Mouse (Mus musculus): ENCODE measurements around the gene Zfp583. TPM values are rescaled to one million over a fixed set of nuclear protein-coding genes. Genes with fewer than 3 reads are reported as not detected.
"Not testable (repeated sequence)": the region's sequence is repeated elsewhere in the genome, so short reads cannot be mapped to it uniquely, and the experiment has no call there.

Zfp583 gene
- 5.6 and 7.3 TPM in 2 replicates for polyA plus RNA-seq (2015; fragmentation: Nextera tagmentation; extraction: Ambion mirVana)

DNA sequence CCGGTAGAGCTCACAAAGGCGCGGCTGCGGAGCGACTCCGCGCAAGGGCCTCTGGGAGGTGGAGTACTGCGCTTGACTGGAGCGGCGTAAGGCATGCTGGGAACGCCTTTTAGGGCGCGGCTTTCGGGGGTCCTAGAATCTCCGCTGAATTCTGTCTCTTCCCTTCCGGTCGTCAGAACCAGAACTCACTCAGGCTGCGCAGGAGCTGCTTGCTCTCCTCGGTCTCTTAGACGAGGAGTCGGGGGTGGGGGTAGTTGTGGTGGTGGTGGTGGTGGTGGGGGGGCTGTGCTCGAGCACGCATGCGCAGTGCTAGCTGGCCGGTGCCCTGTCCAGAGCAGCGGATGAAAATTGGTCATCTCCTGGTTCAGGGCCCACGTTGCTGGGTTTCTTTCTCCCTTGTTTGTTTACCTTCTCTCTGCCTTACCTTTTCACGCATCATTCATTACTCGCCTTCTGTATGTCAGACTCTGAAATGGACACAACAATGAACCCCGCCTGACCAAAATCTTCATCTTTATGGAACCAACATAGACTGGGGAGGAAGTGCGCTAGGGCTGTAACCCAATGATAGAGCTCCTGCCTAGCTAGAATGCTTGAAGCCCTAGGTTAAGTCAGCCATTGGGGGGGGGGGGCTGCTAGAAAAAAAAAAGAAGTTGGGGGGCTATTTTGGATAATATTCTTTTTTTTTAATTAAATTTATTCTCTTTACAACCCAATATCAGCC is at the start of gene Zfp583:
Gene Zfp583, minus strand, starts transcription at position 53 of the 724 bp plus-strand sequence.
- Histone ChIP-seq H3K4me2 (peak within 1 kb of the TSS; percentile 69), H3K4me1 (peaks cover 13% of the 10 kb centered on the region), H3K9ac (peak within 1 kb of the TSS; percentile 71), H3K27ac (peak within 1 kb of the TSS; percentile 76), H3K27me3 (no peaks in the 10 kb centered on the region), H3K9me3 (no peaks in the 10 kb centered on the region), H3K36me3 (no peaks in the 10 kb centered on the region), H3K4me3 (peak within 1 kb of the TSS; percentile 59)
- 5% methylated on average over 31 of the region's 31 CpGs for WGBS
- peak; percentile 94 for ATAC-seq (ENCODE audit: borderline replicate concordance, extremely low read depth, low FRiP score, low TSS enrichment)

DNA sequence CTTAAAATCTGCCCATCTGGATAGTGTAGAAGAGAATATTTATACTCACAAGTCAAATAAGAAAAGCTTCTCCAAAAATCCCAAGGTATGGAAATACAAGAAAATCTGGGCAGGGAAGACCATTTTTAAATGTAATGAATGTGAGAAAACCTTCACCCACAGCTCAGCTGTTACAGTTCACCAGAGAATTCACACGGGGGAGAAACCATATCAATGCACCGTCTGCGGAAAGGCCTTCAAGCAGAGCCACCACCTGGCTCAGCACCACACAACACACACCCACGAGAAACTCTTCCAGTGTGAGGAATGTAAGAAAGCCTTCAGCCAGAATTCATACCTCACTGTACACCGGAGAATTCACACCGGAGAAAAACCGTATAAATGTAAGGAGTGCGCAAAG is 47.4 kb upstream of the Zfp583 start:
- Histone ChIP-seq H3K4me1 (peaks cover 7% of the 10 kb centered on the region; the same call in 1 of the 2 replicates), H3K9ac (no peak overlapping the region), H3K9me3 (no peaks in the 10 kb centered on the region), H3K27ac (no peak overlapping the region), H3K4me3 (no peak overlapping the region), H3K4me2 (no peak overlapping the region), H3K36me3 (0 out of 2 replicates have a peak, but pooled peaks cover 4% of the 10 kb centered on the region), H3K27me3 (no peaks in the 10 kb centered on the region)
- 81% methylated on average over 8 of the region's 8 CpGs for WGBS
- ATAC-seq (ENCODE audit: borderline replicate concordance, extremely low read depth, low FRiP score, low TSS enrichment): no peak

DNA sequence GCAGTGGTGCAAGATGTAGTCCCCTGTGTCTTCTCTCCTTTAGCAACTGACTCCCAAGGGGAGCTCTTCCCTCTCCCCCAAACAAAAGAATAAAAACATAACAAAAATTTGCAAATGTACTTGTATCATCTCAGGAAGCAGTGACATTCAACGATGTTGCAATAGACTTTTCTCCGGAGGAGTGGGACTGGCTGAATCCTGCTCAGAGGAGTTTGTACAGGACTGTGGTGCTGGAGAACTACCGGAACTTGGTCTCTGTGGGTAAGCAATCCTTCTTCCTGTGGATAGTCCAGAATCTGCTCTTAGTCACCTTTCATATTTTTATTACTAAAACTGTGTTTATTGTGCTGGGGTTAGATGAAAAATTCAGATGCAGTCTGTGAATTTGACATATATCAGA is 41.9 kb upstream of the Zfp583 start:
- H3K4me3 ChIP-seq: no peak overlapping the region
- no peak overlapping the region for H3K4me2 ChIP-seq
- no peaks in the 10 kb centered on the region for H3K4me1 ChIP-seq
- no peaks in the 10 kb centered on the region for H3K27me3 ChIP-seq
- no peak overlapping the region for H3K27ac ChIP-seq
- no peak overlapping the region for H3K9ac ChIP-seq
- 83% methylated on average over 3 of the region's 3 CpGs for WGBS
- H3K36me3 ChIP-seq: 0 out of 2 replicates have a peak, but pooled peaks cover 4% of the 10 kb centered on the region
- H3K9me3 ChIP-seq: no peaks in the 10 kb centered on the region
- ATAC-seq (ENCODE audit: borderline replicate concordance, extremely low read depth, low FRiP score, low TSS enrichment): no peak

DNA sequence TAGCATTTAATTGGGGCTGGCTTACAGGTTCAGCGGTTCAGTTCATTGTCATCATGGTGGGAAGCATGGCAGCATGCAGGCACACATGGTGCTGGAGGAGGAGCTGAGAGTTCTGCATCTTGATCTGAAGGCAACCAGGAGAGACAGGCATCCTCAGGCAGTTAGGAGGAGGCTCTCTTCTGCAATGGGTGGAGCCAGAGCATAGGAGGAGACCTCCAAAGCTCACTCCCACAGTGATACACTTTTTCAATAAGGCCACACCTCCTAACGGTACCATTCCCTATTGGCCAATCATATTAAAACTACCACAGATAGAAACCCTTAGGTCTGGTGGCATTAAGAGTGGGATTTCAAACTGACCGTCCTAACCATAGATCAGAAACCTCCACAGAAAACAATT is 38.4 kb upstream of the Zfp583 start:
- H3K4me3 ChIP-seq: no peak overlapping the region
- no peaks in the 10 kb centered on the region for H3K9me3 ChIP-seq
- no peak overlapping the region for H3K27ac ChIP-seq
- H3K36me3 ChIP-seq: no peaks in the 10 kb centered on the region
- 88% methylated on average over 3 of the region's 3 CpGs for whole genome bisulfite sequencing
- no peak overlapping the region for H3K4me2 ChIP-seq
- no peaks in the 10 kb centered on the region for H3K4me1 ChIP-seq
- ATAC-seq (ENCODE audit: borderline replicate concordance, extremely low read depth, low FRiP score, low TSS enrichment): no peak; the same call in 1 of the 2 replicates
- H3K9ac ChIP-seq: no peak overlapping the region
- no peaks in the 10 kb centered on the region for H3K27me3 ChIP-seq

DNA sequence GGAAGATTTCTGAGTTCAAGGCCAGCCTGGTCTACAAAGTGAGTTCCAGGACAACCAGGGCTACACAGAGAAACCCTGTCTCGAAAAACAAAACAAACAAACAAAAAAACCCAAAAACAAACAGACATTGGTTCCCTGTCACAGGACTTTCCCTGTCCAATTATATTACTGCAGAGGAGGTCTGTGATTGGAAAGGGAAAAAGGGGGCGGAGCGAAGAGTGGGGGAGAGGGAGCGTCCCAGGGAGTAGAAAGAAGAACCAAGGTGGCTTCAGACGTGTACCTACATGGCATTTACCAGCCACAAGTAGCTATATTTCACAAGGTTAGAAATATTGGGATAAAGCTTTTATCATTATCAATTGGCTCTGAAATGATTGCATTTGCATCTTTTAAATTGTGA is 37.1 kb upstream of the Zfp583 start:
- not testable (repeated sequence) for H3K9me3 ChIP-seq; H3K4me2 ChIP-seq; H3K36me3 ChIP-seq; H3K4me3 ChIP-seq; H3K27me3 ChIP-seq; H3K4me1 ChIP-seq; H3K9ac ChIP-seq; ATAC-seq (ENCODE audit: borderline replicate concordance, extremely low read depth, low FRiP score, low TSS enrichment); H3K27ac ChIP-seq
- WGBS: 75% methylated on average over 5 of the region's 5 CpGs

DNA sequence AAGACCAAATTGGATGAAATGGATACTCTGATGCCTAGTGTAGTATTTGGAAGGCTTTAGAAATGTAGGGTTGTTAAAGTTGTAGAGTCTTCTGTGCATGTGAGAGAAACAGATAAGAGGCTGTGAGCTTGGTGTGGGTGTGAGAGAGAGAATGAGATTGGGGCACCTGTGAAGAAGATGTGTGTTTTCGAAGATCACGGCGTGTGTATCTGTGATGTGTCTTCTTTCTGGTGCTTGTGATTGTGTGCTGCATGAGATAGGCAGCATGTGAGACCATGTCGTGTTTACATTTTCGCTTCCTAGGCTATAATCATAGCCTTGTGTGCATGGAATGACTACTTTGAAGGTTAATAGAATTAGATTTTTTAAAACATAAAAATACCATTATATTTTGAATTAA is 36.1 kb upstream of the Zfp583 start:
- 89% methylated on average over 5 of the region's 5 CpGs for WGBS
- H3K9ac ChIP-seq: no peak overlapping the region
- H3K36me3 ChIP-seq: no peaks in the 10 kb centered on the region
- ATAC-seq (ENCODE audit: borderline replicate concordance, extremely low read depth, low FRiP score, low TSS enrichment): no peak
- H3K4me1 ChIP-seq: no peaks in the 10 kb centered on the region
- no peak overlapping the region for H3K27ac ChIP-seq
- no peaks in the 10 kb centered on the region for H3K27me3 ChIP-seq
- no peak overlapping the region for H3K4me2 ChIP-seq
- no peak overlapping the region for H3K4me3 ChIP-seq
- no peaks in the 10 kb centered on the region for H3K9me3 ChIP-seq

DNA sequence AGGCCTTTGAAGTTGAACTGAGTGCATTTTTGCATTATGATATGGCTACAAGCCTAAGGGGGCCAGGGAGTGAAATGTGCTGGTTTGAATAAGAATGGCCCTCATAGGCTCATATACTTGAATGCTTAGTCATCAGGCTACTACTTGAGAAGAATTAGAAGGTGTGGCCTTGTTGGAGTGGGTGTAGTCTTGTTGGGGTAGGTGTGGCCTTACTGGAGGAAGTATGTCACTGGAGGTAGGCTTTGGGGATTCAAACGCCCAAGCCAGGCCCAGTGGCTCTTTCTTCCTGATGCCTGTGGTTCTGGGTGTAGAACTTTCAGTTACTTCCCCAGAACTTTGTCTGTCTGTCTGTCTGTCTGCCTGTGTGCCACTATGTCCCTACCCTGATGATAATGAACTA is 33.7 kb upstream of the Zfp583 start:
- no peaks in the 10 kb centered on the region for H3K9me3 ChIP-seq
- H3K36me3 ChIP-seq: no peaks in the 10 kb centered on the region
- no peak overlapping the region for H3K4me2 ChIP-seq
- no peaks in the 10 kb centered on the region for H3K27me3 ChIP-seq
- no peak for ATAC-seq (ENCODE audit: borderline replicate concordance, extremely low read depth, low FRiP score, low TSS enrichment)
- 58% methylated on average over 1 of the region's 1 CpGs for WGBS
- H3K4me3 ChIP-seq: no peak overlapping the region
- H3K4me1 ChIP-seq: peaks cover 5% of the 10 kb centered on the region; the same call in 1 of the 2 replicates
- no peak overlapping the region for H3K9ac ChIP-seq
- H3K27ac ChIP-seq: no peak overlapping the region

DNA sequence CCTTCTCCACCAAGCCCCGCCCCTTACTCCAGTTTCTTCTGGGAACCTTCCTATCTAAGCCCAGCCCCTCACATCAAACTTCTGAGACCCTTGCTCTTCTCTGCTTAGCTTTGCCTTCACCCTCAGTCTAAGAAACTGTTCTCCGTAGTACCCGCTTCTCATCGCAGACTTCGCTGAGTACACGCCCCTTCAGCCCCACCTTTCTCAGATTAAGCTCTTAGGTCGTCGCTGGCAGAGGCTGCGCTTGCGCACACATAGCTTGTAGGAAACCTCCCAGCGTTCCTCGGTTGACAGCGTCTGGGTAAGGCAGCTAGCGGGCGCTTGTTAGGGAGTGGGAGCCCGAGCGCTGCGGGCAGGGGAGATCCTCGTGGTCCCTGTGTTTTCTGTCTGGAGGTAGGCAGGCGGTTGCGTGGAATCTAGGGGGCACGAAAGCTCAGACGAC is 32.0 kb upstream of the Zfp583 start, which contains the start of gene Zfp78:
Gene Zfp78, plus strand, starts transcription at position 234 of the 442 bp plus-strand sequence.
- H3K9ac ChIP-seq: peak within 1 kb of the TSS; percentile 66
- H3K4me3 ChIP-seq: peak within 1 kb of the TSS; percentile 66
- H3K9me3 ChIP-seq: no peaks in the 10 kb centered on the region
- H3K27me3 ChIP-seq: no peaks in the 10 kb centered on the region
- peak within 1 kb of the TSS; percentile 95 for H3K27ac ChIP-seq
- H3K4me1 ChIP-seq: peaks cover 5% of the 10 kb centered on the region; the same call in 1 of the 2 replicates
- peak within 1 kb of the TSS; percentile 78 for H3K4me2 ChIP-seq
- H3K36me3 ChIP-seq: no peaks in the 10 kb centered on the region
- 1% methylated on average over 23 of the region's 23 CpGs for WGBS
- ATAC-seq (ENCODE audit: borderline replicate concordance, extremely low read depth, low FRiP score, low TSS enrichment): peak; percentile 84

DNA sequence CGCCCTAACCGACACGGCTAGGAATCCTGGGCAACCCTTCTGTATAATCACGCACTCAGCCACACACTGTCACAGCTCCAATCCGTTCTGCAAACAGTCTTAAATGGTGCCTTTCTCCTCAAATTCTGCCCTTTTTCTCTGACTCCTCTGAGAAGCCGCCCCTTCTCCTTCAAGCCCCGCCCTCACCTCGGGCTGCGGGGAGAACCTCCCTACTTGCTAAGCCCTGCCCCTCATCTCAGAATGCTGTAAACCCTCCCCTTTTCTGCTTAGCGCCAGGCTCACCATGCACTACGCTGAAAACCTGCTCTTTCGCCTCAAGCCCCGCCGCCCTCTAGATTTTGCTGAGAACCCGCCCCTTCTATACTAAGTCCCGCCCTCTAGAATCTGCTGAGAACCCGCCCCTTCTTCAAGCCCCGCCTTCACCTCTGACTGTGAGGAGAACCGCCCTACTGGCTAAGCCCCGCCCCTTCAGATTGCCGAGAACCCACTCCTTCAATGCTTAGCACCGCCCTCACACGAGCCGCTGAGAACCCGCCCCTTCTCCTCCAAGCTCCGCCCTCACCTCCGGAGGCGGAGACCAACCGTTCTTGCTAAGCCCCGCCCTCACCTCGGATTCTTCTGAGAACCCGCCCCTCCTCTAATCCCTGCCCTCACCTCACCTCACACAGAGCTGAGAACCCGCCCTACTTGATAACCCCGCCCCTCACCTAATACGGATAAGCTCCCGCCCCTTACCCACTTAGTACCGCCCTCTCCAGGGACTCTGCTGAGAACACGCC is 31.4 kb upstream of the Zfp583 start:
- peak overlapping the region; percentile 95 for H3K27ac ChIP-seq
- peak overlapping the region; percentile 66 for H3K4me3 ChIP-seq
- H3K4me1 ChIP-seq: peaks cover 5% of the 10 kb centered on the region; the same call in 1 of the 2 replicates
- H3K36me3 ChIP-seq: no peaks in the 10 kb centered on the region
- peak overlapping the region; percentile 66 for H3K9ac ChIP-seq
- H3K27me3 ChIP-seq: no peaks in the 10 kb centered on the region
- WGBS: under 1% methylated on average over 35 of the region's 38 CpGs
- H3K9me3 ChIP-seq: no peaks in the 10 kb centered on the region
- peak; percentile 94 for ATAC-seq (ENCODE audit: borderline replicate concordance, extremely low read depth, low FRiP score, low TSS enrichment)
- H3K4me2 ChIP-seq: peak overlapping the region; percentile 78

DNA sequence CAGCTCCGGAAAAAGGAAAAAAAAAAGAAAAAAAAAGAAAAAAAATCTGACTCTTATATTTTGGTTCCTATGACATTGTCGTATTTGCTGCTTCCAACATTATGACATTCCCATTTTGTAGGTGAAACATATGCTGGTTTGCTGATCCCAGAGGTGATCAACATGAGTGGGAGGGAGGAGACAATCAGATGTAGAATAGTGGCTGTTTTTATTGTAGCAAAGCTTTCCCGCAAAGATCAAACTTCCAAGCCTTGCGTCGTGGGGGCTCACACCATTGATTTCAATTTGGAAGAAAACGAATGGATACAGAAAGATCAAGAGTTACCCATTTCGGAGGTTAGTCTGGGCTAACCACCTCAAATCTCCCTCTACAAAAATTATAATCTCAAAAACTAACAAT is 30.7 kb upstream of the Zfp583 start:
- no peak for ATAC-seq (ENCODE audit: borderline replicate concordance, extremely low read depth, low FRiP score, low TSS enrichment)

DNA sequence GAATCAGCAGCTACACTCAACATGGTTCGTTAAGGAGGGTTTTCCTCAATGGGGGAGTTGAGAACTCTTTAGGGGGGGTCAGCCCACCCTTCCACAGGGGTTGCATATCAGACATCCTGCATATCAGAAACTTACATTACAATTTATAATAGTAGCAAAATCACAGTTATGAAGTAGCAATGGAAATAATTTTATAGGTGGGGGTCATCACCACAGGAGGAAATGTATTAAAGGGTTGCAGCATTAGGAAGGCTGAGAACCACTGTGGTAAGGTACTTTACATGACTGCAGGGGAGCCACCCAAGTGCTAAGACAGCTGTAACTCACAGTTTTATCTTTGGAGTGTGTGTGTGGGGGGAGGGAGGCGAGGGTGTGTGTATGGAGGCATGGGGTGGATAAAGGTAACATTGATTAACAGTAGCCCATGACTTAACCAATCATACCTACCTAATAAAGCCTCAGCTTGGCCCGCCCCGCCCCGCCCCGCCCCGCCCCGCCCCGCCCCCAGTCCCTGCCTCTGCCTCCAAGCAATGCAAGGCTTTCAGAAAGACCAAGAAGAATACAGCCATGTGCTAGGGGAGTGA is 29.5 kb upstream of the Zfp583 start:
- 21% methylated on average over 9 of the region's 9 CpGs for WGBS
- no peak overlapping the region for H3K4me2 ChIP-seq
- ATAC-seq (ENCODE audit: borderline replicate concordance, extremely low read depth, low FRiP score, low TSS enrichment): no peak

More for the DNA sequence above, 30.7 kb upstream of the Zfp583 start:
- Histone ChIP-seq H3K27me3 (no peaks in the 10 kb centered on the region), H3K36me3 (no peaks in the 10 kb centered on the region), H3K4me1 (peaks cover 5% of the 10 kb centered on the region; the same call in 1 of the 2 replicates), H3K4me3 (peak overlapping the region; percentile 66), H3K9ac (peak overlapping the region; percentile 52), H3K9me3 (no peaks in the 10 kb centered on the region), H3K4me2 (peak overlapping the region; percentile 78), H3K27ac (peak overlapping the region; percentile 95)
- WGBS: 22% methylated on average over 7 of the region's 7 CpGs

More for the DNA sequence above, 29.5 kb upstream of the Zfp583 start:
- H3K27ac ChIP-seq: no peak overlapping the region
- H3K9me3 ChIP-seq: no peaks in the 10 kb centered on the region
- no peaks in the 10 kb centered on the region for H3K36me3 ChIP-seq
- no peak overlapping the region for H3K4me3 ChIP-seq
- peaks cover 5% of the 10 kb centered on the region; the same call in 1 of the 2 replicates for H3K4me1 ChIP-seq
- no peak overlapping the region for H3K9ac ChIP-seq
- no peaks in the 10 kb centered on the region for H3K27me3 ChIP-seq

Measured in lung, embryonic 15.5 days (tissue).